Mouse (Mus musculus) megakaryocyte, adult 5-6 weeks (primary cell): ENCODE results near the gene Best3. TPM values are rescaled to one million over a fixed set of nuclear protein-coding genes. Genes with fewer than 3 reads are reported as not detected.

Experiments
- total RNA-seq, 2 experiments: library from RNA; stranded (forward) in 1 of 2; stranded (reverse) in 1 of 2; fragments of 153-499, 151-499 nt in 1 of 2; fragments of 221-1000, 200-1000 nt in 1 of 2; gene quantifications; 2 replicates each; pipeline versions ENCODE4 v1.2.3 to v1.2.4; 2015 to 2017

Best3 gene
- total RNA-seq, 2 experiments from 2014 or later, result not detected

Other genes with a start within 250 kb of the Best3 start
- 0.09 TPM in 1 of 2 replicates, not detected in the other for gene Myrfl, start 89.4 kb upstream of the Best3 start, total RNA-seq (2015)
- gene Myrfl, start 89.4 kb upstream of the Best3 start, total RNA-seq (2017), result not detected in 2 replicates
- 5.6 and 6.0 TPM in 2 replicates for gene Rab3ip, start 35.5 kb upstream of the Best3 start, total RNA-seq (2015)
- 8.2 and 14.5 TPM in 2 replicates for gene Rab3ip, start 35.5 kb upstream of the Best3 start, total RNA-seq (2017)
- not detected in 2 replicates for gene Gm10271, start 13.7 kb upstream of the Best3 start, total RNA-seq (2015)
- not detected in 2 replicates for gene Gm10271, start 13.7 kb upstream of the Best3 start, total RNA-seq (2017)
- not detected in 2 replicates for gene Lrrc10, start 59.0 kb downstream of the Best3 start, total RNA-seq (2015)
- not detected in 2 replicates for gene Lrrc10, start 59.0 kb downstream of the Best3 start, total RNA-seq (2017)
- gene Cct2, start 77.5 kb downstream of the Best3 start, total RNA-seq (2015), result 265 and 283 TPM in 2 replicates
- 250 and 266 TPM in 2 replicates for gene Cct2, start 77.5 kb downstream of the Best3 start, total RNA-seq (2017)
- 22.9 and 25.0 TPM in 2 replicates for gene Frs2, start 162.2 kb downstream of the Best3 start, total RNA-seq (2015)
- 9.8 and 10.5 TPM in 2 replicates for gene Frs2, start 162.2 kb downstream of the Best3 start, total RNA-seq (2017)
- gene Yeats4, start 238.2 kb downstream of the Best3 start, total RNA-seq (2015), result 73.3 and 84.2 TPM in 2 replicates
- 96.5 and 100 TPM in 2 replicates for gene Yeats4, start 238.2 kb downstream of the Best3 start, total RNA-seq (2017)